Comparison of ENCODE assay signal across 1 mouse cellular context in the genomic region with DNA sequence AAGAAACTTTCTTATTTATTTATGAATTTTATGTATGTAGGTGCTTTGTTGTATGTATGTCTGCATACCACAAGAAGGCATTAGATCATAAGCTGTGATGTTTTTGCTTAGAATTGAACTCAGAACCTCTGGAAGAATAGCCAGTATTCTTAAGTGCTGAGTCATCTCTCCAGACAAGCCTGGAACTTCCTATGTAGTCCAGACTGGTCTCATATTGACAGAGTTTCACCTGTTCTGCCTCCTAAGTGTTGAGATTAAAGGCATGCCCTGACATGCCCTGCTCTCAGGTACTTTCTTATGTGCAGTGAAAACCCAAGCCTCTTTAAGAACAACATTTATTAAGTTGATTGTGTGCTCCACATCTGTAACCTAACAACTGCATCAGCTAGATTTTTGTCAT.
TF ChIP-seq lines count a peak whose summit lies in the region.

No protein-coding gene starts in this region.

TF ChIP-seq in CH12.LX, 34 proteins besides CTCF, POLR2A, EP300 and RAD21 (continued from another document):
- TF ChIP-seq CHD1 (IDR thresholded peaks at IDR 0.05; ENCODE audit: low read depth, low read length) (peak; percentile 96; the same call in 1 of the 2 replicates), MXI1 (IDR thresholded peaks at IDR 0.05; ENCODE audit: low read depth, low read length) (0 out of 2 replicates have a peak, but pooled peaks have one; percentile 6), HCFC1 (IDR thresholded peaks at IDR 0.05; ENCODE audit: low read depth, low read length) (no peak)
